Mouse (Mus musculus): ENCODE measurements around the gene Cyp4f14.

- TF ChIP-seq CTCF (IDR thresholded peaks at IDR 0.05; ENCODE audit: borderline replicate concordance, insufficient read depth, low read length) (no peak), POLR2A (IDR thresholded peaks at IDR 0.05; ENCODE audit: low read depth, low read length) (no peak)
These were observed 33.9 kb upstream of the Cyp4f14 start for GRCm38 (mm10) chr17:32951006-32951405.

Data from embryonic fibroblast, embryonic 13.5 days (primary cell).